Mouse (Mus musculus): ENCODE data around the gene Fbxl17.

DNA sequence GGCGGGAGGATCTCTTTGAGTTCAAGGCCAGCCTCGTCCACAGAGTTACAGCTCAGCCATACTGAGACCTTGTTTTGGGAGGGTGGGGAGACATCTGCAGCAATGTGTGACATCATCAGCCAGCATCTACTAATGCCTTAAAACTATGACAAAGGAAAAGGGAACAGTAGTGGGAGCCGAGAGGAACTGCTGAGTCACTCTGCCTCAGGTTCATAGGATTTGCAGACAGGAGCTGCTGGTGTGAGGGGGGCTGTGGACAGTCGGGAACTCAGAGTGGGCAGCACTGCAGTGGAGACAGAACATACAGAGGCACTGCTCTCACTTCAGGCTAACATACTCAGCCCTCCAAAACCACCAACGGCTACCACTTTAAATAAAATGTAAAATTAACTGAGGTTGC lies 77.1 kb downstream of the Fbxl17 start:
- TF ChIP-seq CTCF (IDR thresholded peaks at IDR 0.05) (no peak), EP300 (IDR thresholded peaks at IDR 0.05; ENCODE audit: insufficient read depth, low read depth, low read length) (no peak)
